Mouse (Mus musculus): ENCODE data around the gene Il34. TPM values are rescaled to one million over a fixed set of nuclear protein-coding genes. Genes with fewer than 3 reads are reported as not detected.
"Not testable (repeated sequence)": the region's sequence is repeated elsewhere in the genome, so short reads cannot be mapped to it uniquely, and the experiment has no call there.

Il34 gene
- polyA plus RNA-seq, 1 experiment from 2014 or later = 2.7 TPM

DNA sequence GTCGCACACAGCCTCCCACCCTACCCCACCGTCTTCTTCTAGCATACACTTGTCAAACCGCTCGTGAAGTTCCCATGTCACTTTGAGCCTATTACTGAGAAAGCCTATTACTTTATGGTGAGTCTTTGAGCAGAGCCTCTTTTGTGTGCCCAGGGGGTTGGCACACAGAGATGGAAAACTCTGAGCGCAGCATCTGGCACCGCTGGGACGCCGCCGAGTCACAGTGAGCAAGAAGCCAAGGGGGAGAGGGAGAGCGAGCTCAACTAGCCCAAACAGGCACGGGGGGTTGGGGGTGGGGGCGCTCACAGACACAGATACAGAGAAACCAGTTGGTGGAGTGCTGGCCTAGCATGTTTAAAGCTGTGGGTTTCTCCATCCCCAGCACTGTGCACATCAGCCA, 16.2 kb downstream of the Il34 start:
- Histone ChIP-seq H3K4me1 (replicated peaks) (no peaks in the 10 kb centered on the region), H3K4me3 (replicated peaks) (no peak overlapping the region), H3K27ac (no peak overlapping the region), H3K9ac (replicated peaks) (no peak overlapping the region), H3K36me3 (no peaks in the 10 kb centered on the region), H3K4me2 (replicated peaks) (no peak overlapping the region), H3K27me3 (no peaks in the 10 kb centered on the region), H3K9me3 (no peaks in the 10 kb centered on the region)
- WGBS = 56% methylated on average over 12 of the region's 12 CpGs
- ATAC-seq = no peak

DNA sequence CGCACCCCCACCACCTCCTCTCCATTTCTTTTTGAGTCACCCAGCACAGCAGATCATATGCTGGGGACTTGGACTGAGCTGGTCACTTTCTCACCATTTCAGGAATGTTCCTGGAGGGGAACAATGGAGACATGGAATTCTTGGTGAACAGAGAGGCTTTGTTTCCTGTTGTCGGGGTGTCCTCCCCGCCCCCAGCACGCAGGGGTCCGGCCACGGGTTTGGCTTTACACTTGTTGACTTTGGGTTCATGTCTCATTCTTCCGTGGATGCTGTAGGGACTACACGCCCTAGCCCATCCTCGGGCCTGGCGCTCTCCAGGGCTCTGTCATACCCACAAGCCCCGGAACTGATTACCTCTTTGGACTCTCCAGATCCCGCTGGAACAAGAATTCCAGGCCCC, 16.7 kb downstream of the Il34 start:
- H3K4me3 ChIP-seq (replicated peaks) = no peak overlapping the region
- no peaks in the 10 kb centered on the region for H3K4me1 ChIP-seq (replicated peaks)
- H3K27ac ChIP-seq = no peak overlapping the region
- no peaks in the 10 kb centered on the region for H3K27me3 ChIP-seq
- WGBS = 66% methylated on average over 12 of the region's 12 CpGs
- H3K4me2 ChIP-seq (replicated peaks) = no peak overlapping the region
- no peak overlapping the region for H3K9ac ChIP-seq (replicated peaks)
- H3K9me3 ChIP-seq = no peaks in the 10 kb centered on the region
- H3K36me3 ChIP-seq = no peaks in the 10 kb centered on the region
- ATAC-seq = no peak

DNA sequence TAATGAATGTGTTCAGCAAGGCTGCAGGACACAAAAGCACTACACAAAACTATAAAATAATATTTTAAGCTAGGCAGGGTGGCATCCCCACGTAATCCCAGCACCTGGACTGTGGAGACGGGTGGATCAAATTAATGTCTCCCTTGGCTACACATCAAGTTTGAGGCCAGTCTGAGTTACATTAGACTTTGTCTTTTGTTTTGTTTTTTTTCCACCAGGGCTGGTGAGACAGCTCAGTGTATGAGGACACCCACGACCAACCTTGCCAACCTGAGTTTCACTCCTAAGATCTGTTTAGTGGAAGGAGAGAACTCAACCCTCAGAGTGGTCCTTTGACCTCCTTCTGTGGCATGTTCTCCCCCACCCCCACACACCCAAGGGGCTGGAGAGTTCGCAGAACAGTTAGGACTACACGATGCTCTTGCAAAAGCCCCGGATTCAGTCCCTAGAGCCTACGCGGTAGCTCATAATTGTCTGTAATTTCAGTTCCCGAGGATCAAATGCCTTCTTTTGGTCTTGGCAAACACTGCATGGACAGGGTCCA, 18.2 kb downstream of the Il34 start:
- H3K4me1 ChIP-seq (replicated peaks) = no peaks in the 10 kb centered on the region
- H3K4me2 ChIP-seq (replicated peaks) = no peak overlapping the region
- 89% methylated on average over 9 of the region's 9 CpGs for WGBS
- no peaks in the 10 kb centered on the region for H3K36me3 ChIP-seq
- H3K27ac ChIP-seq = no peak overlapping the region
- no peak for ATAC-seq
- H3K27me3 ChIP-seq = no peaks in the 10 kb centered on the region
- no peak overlapping the region for H3K9ac ChIP-seq (replicated peaks)
- no peak overlapping the region for H3K4me3 ChIP-seq (replicated peaks)
- no peaks in the 10 kb centered on the region for H3K9me3 ChIP-seq

DNA sequence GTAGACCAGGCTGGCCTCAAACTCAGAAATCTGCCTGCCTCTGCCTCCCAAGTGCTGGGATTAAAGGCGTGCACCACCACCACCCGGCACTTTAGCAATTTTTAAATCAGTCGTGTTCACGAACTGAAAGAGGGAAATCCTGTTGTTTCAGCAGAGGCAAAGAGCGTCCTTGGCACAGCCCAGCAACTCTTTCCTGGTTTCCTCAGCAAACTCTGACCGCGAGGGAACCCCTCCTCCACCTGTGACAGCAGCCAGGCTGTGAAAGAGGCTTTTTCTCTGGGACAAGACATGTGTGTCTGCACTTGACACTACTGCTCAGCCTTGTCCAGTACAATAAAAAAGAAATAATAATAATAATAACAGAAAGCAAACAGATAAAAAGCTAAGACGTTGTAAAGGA, 18.8 kb downstream of the Il34 start:
- H3K27ac ChIP-seq = no peak overlapping the region
- H3K36me3 ChIP-seq = no peaks in the 10 kb centered on the region
- 90% methylated on average over 8 of the region's 8 CpGs for WGBS
- no peak for ATAC-seq
- H3K4me1 ChIP-seq (replicated peaks) = no peaks in the 10 kb centered on the region
- H3K4me3 ChIP-seq (replicated peaks) = no peak overlapping the region
- no peak overlapping the region for H3K4me2 ChIP-seq (replicated peaks)
- H3K9ac ChIP-seq (replicated peaks) = no peak overlapping the region
- no peaks in the 10 kb centered on the region for H3K9me3 ChIP-seq
- H3K27me3 ChIP-seq = no peaks in the 10 kb centered on the region

- H3K27me3 ChIP-seq; H3K4me2 ChIP-seq (replicated peaks); H3K4me1 ChIP-seq (replicated peaks); H3K4me3 ChIP-seq (replicated peaks); H3K36me3 ChIP-seq; ATAC-seq; H3K27ac ChIP-seq; H3K9ac ChIP-seq (replicated peaks); H3K9me3 ChIP-seq: not testable (repeated sequence)
- WGBS = 83% methylated on average over 7 of the region's 7 CpGs
Observed at GRCm38 (mm10) chr8:110786501-110786900, 19.2 kb downstream of the Il34 start.

DNA sequence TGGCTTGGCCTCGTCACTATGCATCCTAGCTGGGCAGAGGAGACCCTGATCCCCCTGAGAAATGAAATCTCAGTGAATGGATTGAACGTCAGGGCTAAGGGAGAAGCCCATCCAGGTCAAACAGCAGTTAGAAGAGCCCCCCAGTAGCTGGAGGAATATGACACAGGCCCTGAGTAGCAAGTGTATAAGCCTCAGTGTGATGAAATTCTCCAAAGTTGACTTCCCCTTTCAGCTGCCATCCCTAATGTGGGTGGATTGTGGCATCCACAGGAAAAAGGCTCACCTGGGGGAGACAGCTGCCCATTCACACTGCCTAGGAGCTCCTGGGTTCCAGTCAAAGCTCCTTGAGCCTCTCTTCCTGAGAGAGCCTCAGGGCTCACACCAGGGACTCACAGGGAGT, 20.4 kb downstream of the Il34 start:
- H3K27ac ChIP-seq = no peak overlapping the region
- no peak for ATAC-seq
- H3K4me2 ChIP-seq (replicated peaks) = no peak overlapping the region
- no peaks in the 10 kb centered on the region for H3K4me1 ChIP-seq (replicated peaks)
- WGBS = 70% methylated on average over 2 of the region's 2 CpGs
- no peaks in the 10 kb centered on the region for H3K9me3 ChIP-seq
- H3K36me3 ChIP-seq = no peaks in the 10 kb centered on the region
- no peak overlapping the region for H3K9ac ChIP-seq (replicated peaks)
- no peak overlapping the region for H3K4me3 ChIP-seq (replicated peaks)
- H3K27me3 ChIP-seq = no peaks in the 10 kb centered on the region

DNA sequence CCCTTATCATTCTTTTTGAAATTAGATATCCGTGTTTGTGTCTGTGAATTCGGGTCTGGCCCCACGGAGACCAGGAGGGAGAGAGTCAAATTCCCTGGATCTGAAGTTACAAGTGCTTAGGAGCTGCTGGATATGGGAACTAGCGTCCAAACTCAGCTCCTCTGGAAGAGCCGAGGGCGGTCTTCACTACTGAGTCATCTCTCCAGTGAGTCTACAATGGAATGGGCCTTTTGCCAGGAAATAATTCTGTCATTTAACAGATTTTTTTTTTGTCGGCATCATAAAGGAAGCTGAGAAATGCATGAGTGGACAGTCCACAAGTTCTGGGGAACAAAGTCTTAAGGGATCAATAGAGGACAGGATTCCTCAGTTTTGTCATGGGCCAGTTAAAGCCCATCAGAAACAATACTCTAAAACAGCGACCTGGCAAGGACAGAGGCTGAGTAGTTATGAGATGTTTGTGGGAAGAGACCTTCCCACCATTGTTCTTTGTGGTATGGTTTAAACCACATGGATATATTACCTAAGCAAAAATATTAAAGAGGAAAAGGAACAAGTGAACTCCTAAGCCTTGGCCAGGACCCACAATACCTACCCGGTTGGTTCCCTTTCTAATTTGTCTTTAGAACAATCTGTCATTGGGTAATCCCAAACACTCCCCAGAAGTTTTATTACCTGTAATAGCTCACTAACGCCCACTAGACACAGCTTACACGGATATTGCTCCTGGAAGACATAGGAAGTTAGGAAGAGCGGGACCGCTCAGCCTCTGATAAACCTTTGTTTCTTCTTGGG, 25.6 kb downstream of the Il34 start:
- no peak overlapping the region for H3K4me2 ChIP-seq (replicated peaks)
- no peaks in the 10 kb centered on the region for H3K4me1 ChIP-seq (replicated peaks)
- H3K9ac ChIP-seq (replicated peaks) = no peak overlapping the region
- H3K9me3 ChIP-seq = no peaks in the 10 kb centered on the region
- no peaks in the 10 kb centered on the region for H3K36me3 ChIP-seq
- H3K27ac ChIP-seq = no peak overlapping the region
- no peak overlapping the region for H3K4me3 ChIP-seq (replicated peaks)
- no peaks in the 10 kb centered on the region for H3K27me3 ChIP-seq
- 89% methylated on average over 13 of the region's 13 CpGs for whole genome bisulfite sequencing
- ATAC-seq = no peak

DNA sequence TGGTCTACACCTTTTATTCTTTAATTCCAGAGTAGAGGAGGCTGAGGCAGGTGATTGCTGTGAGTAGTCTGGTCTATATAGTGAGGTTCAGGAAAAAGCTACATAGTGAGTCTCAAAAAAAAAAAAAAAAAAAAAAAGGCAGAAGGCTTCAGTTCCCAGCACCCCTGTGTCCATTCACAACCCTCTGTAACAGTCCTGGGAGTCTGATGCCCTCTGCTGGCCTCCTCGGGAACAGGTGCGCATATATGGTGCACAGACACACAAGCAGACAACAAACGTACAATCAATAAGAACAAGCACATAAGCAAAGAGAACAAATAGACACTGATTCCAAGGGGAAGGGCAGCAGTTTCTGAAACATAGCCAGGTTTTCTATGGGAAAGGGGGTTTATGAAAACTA, 29.4 kb downstream of the Il34 start:
- Histone ChIP-seq H3K27me3 (no peaks in the 10 kb centered on the region), H3K27ac (no peak overlapping the region), H3K4me3 (replicated peaks) (no peak overlapping the region), H3K9me3 (no peaks in the 10 kb centered on the region), H3K4me2 (replicated peaks) (no peak overlapping the region), H3K9ac (replicated peaks) (no peak overlapping the region), H3K36me3 (no peaks in the 10 kb centered on the region), H3K4me1 (replicated peaks) (no peaks in the 10 kb centered on the region)
- WGBS = 96% methylated on average over 3 of the region's 3 CpGs
- ATAC-seq = no peak

- Histone ChIP-seq H3K4me1 (replicated peaks) (no peaks in the 10 kb centered on the region), H3K9ac (replicated peaks) (no peak overlapping the region), H3K4me3 (replicated peaks) (no peak overlapping the region), H3K27me3 (no peaks in the 10 kb centered on the region), H3K27ac (no peak overlapping the region), H3K9me3 (no peaks in the 10 kb centered on the region), H3K36me3 (no peaks in the 10 kb centered on the region), H3K4me2 (replicated peaks) (no peak overlapping the region)
- WGBS = 83% methylated on average over 3 of the region's 3 CpGs
- ATAC-seq = no peak
Observed at GRCm38 (mm10) chr8:110775721-110776120, 30.0 kb downstream of the Il34 start.

GRCm38 (mm10) chr8:110775316-110775715, 30.4 kb downstream of the Il34 start:
- Histone ChIP-seq H3K9me3 (no peaks in the 10 kb centered on the region), H3K4me2 (replicated peaks) (no peak overlapping the region), H3K4me3 (replicated peaks) (no peak overlapping the region), H3K27me3 (no peaks in the 10 kb centered on the region), H3K9ac (replicated peaks) (no peak overlapping the region), H3K27ac (no peak overlapping the region), H3K36me3 (no peaks in the 10 kb centered on the region), H3K4me1 (replicated peaks) (no peaks in the 10 kb centered on the region)
- no peak for ATAC-seq
- 76% methylated on average over 8 of the region's 8 CpGs for WGBS

DNA sequence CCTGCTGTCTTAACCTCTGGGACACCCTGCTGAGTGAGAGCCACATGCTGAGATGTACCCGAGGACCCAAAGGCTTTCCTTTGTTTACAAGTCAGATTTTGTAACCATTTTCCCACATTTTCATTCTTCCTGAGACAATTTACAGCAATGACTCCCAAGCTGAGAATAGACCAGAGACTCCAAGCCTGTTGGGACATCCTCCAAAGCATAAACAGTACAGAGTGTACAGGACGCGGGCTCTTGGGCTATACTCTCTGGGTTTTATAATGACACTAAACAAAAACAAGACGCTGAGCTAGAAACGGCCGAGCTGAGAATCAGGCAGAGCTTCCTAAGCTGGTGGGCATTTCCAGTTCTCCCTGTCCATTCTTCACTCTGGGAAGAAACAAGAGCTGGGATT, 31.0 kb downstream of the Il34 start:
- no peak for ATAC-seq
- no peaks in the 10 kb centered on the region for H3K36me3 ChIP-seq
- no peak overlapping the region for H3K4me2 ChIP-seq (replicated peaks)
- H3K27ac ChIP-seq = no peak overlapping the region
- 82% methylated on average over 6 of the region's 6 CpGs for WGBS
- no peaks in the 10 kb centered on the region for H3K4me1 ChIP-seq (replicated peaks)
- no peak overlapping the region for H3K4me3 ChIP-seq (replicated peaks)
- no peak overlapping the region for H3K9ac ChIP-seq (replicated peaks)
- H3K27me3 ChIP-seq = no peaks in the 10 kb centered on the region
- H3K9me3 ChIP-seq = no peaks in the 10 kb centered on the region

GRCm38 (mm10) chr8:110774047-110774446, 31.7 kb downstream of the Il34 start:
- Histone ChIP-seq H3K27me3 (no peaks in the 10 kb centered on the region), H3K4me1 (replicated peaks) (no peaks in the 10 kb centered on the region), H3K9ac (replicated peaks) (no peak overlapping the region), H3K27ac (no peak overlapping the region), H3K4me3 (replicated peaks) (no peak overlapping the region), H3K9me3 (no peaks in the 10 kb centered on the region), H3K36me3 (no peaks in the 10 kb centered on the region), H3K4me2 (replicated peaks) (no peak overlapping the region)
- ATAC-seq = no peak
- 90% methylated on average over 3 of the region's 3 CpGs for WGBS

GRCm38 (mm10) chr8:110772452-110772851, 33.3 kb downstream of the Il34 start:
- Histone ChIP-seq H3K36me3 (no peaks in the 10 kb centered on the region), H3K9me3 (no peaks in the 10 kb centered on the region), H3K4me1 (replicated peaks) (no peaks in the 10 kb centered on the region), H3K9ac (replicated peaks) (no peak overlapping the region), H3K27ac (no peak overlapping the region), H3K27me3 (no peaks in the 10 kb centered on the region), H3K4me2 (replicated peaks) (no peak overlapping the region), H3K4me3 (replicated peaks) (no peak overlapping the region)
- no peak for ATAC-seq
- WGBS = 85% methylated on average over 7 of the region's 7 CpGs
